Mouse (Mus musculus): ENCODE data around the gene Tmem245. TPM values are rescaled to one million over a fixed set of nuclear protein-coding genes. Genes with fewer than 3 reads are reported as not detected.
A peak's percentile ranks its signal among the peaks of the same experiment; 100 is the strongest.

The Tmem245 gene
- polyA plus RNA-seq (2016; fragmentation: Nextera tagmentation; extraction: Ambion mirVana), result 11.1 and 11.2 TPM in 2 replicates

DNA sequence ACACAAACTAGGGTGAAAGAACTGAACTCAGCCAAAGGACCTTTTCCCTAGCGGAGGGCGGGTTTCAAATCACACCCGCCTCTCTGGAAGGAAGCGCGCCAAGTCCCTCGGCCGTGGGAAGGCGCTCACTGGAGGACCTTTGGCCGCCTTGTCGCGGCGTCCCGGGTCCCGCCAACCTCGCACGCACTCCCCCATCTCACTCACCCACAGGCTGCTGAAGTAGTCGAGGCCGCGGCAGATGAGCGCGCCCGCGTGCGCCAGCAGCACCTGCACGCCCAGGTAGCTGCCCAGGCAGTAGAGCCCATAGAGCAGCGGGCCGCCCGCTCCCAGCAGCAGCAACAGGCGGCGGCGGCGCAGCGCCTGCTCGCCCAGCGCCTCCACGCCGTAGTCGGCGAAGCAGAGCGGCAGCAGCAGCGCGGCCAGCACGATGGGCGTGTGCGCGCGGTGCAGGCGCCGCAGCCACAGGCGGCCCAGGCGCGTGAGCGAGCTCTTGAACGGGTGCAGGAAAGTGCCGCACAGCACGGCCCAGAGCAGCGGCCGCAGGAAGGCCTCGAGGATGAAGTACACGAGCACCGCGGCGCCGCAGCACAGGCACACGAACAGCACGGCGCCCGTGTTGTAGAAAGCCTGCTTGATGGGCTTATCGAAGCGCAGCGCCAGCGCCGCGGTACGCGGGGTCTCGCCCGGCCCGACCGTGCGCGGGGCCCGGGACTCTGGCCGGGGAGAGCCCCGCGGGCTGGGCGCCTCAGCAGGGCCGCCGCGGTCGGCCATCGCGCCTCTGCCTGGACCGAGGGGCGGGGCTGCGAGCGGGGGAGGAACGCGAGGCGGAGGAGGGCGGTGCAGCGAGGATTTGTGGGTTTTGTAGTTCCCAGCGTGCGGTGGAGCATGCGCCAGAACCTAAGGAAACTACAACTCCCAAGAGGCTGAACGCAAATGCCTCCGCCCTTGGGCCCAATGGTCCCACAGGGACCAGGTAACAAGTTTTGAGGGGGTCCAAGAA lies at the start of gene Tmem245:
Tmem245 (minus strand) TSS at position 797 of the 1,000 bp plus-strand sequence.
- H3K9me3 ChIP-seq, result no peaks in the 10 kb centered on the region
- no peaks in the 10 kb centered on the region for H3K27me3 ChIP-seq (replicated peaks)
- peak within 1 kb of the TSS; percentile 77 for H3K27ac ChIP-seq
- H3K4me3 ChIP-seq, result peak within 1 kb of the TSS; percentile 86
- ATAC-seq (ENCODE audit: low FRiP score, low read depth), result peak; percentile 98
- WGBS, result under 1% methylated on average over 107 of the region's 107 CpGs
- peaks cover 25% of the 10 kb centered on the region for H3K4me1 ChIP-seq
- H3K9ac ChIP-seq, result peak within 1 kb of the TSS; percentile 83
- no peaks in the 10 kb centered on the region for H3K36me3 ChIP-seq
- H3K4me2 ChIP-seq (replicated peaks), result peak within 1 kb of the TSS; percentile 96

DNA sequence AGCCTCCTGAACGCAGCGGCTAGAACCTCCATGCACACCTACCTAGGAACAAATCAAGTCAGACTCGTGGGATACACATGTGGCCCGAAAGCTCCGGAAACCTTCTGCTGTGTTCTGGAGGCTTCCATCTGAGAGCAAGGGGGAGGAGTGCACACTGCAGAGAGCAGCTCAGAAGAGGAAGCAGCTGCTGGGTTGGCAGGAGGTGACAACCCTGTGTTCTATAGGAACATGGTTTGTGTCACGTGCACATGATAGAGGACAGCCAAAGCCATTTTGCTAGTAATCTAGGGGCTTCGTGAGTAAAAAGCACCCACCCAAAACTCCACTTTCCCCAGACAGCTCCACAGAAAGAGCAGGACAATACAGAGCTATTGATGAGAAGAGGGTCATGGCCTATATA lies 46.1 kb upstream of the Tmem245 start:
- Histone ChIP-seq H3K27me3 (replicated peaks) (peaks cover 10% of the 10 kb centered on the region), H3K9me3 (no peaks in the 10 kb centered on the region), H3K4me2 (replicated peaks) (no peak overlapping the region), H3K36me3 (no peaks in the 10 kb centered on the region), H3K9ac (no peak overlapping the region), H3K27ac (no peak overlapping the region), H3K4me3 (no peak overlapping the region), H3K4me1 (no peaks in the 10 kb centered on the region; the same call in 1 of the 2 replicates)
- no peak for ATAC-seq (ENCODE audit: low FRiP score, low read depth)
- 86% methylated on average over 7 of the region's 7 CpGs for WGBS

GRCm38 (mm10) chr4:56991951-56992350 lies 44.7 kb upstream of the Tmem245 start:
- Histone ChIP-seq H3K27me3 (replicated peaks) (peaks cover 10% of the 10 kb centered on the region), H3K4me3 (no peak overlapping the region), H3K4me2 (replicated peaks) (no peak overlapping the region), H3K9me3 (no peaks in the 10 kb centered on the region), H3K4me1 (no peaks in the 10 kb centered on the region; the same call in 1 of the 2 replicates), H3K9ac (no peak overlapping the region), H3K27ac (no peak overlapping the region), H3K36me3 (no peaks in the 10 kb centered on the region)
- ATAC-seq (ENCODE audit: low FRiP score, low read depth), result no peak
- 80% methylated on average over 2 of the region's 2 CpGs for WGBS

GRCm38 (mm10) chr4:56990215-56990584 lies 43.0 kb upstream of the Tmem245 start, which contains the start of gene Frrs1l:
Gene Frrs1l, minus strand, starts transcription at chr4:56990391.
- H3K4me2 ChIP-seq (replicated peaks), result peak within 1 kb of the TSS; percentile 92
- H3K27ac ChIP-seq, result no peak within 1 kb of the TSS
- H3K36me3 ChIP-seq, result no peaks in the 10 kb centered on the region
- H3K27me3 ChIP-seq (replicated peaks), result peaks cover 10% of the 10 kb centered on the region
- peak; percentile 93 for ATAC-seq (ENCODE audit: low FRiP score, low read depth)
- 0% methylated on average over 33 of the region's 44 CpGs for WGBS
- H3K4me3 ChIP-seq, result peak within 1 kb of the TSS; percentile 72
- H3K9me3 ChIP-seq, result no peaks in the 10 kb centered on the region
- peak within 1 kb of the TSS; percentile 75 for H3K9ac ChIP-seq
- no peaks in the 10 kb centered on the region; the same call in 1 of the 2 replicates for H3K4me1 ChIP-seq

DNA sequence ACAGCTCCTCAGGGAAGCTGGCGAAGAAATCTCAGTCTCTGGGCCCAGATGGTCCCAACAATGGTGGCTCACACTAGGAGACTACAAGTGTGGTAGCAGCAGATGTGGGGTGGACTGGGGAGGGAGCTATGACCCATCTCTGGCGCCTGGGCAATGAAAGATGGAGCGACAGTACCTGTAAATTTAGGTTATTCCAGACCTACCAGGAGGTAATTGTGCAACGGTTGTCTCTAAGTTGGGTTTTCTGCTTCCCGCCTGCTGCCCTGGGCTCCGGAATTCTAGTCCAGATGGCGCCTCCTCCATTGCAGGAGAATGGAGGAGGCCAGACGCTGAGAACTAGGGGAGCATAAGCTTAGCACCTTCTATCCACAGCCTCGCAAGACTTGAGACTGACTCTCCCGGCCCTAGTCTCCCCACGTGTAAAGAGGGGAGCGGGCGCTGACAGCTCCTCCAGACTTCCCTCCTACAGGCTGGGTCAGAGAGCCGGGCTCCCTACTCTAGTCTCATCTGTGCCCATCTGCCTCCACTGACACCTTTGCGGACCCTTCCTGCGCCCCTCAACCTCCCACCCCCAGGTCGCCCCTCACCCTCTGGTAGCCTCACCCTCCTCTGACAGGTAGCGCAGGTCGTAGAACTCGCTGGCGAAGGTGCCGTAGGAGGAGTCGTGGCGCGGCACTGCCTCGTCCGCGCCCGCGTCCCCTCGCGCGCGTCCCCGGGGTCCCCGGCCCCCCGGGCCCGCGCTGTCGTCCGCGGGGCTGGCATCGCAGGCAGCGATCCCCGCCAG lies 42.4 kb upstream of the Tmem245 start:
- Histone ChIP-seq H3K4me1 (no peaks in the 10 kb centered on the region; the same call in 1 of the 2 replicates), H3K36me3 (no peaks in the 10 kb centered on the region), H3K27ac (no peak overlapping the region), H3K4me3 (peak overlapping the region; percentile 72), H3K4me2 (replicated peaks) (peak overlapping the region; percentile 92), H3K9ac (peak overlapping the region; percentile 75), H3K9me3 (no peaks in the 10 kb centered on the region), H3K27me3 (replicated peaks) (peaks cover 10% of the 10 kb centered on the region)
- WGBS, result under 1% methylated on average over 37 of the region's 45 CpGs
- ATAC-seq (ENCODE audit: low FRiP score, low read depth), result peak; percentile 80

- WGBS, result 76% methylated on average over 7 of the region's 7 CpGs
- no peak for ATAC-seq (ENCODE audit: low FRiP score, low read depth)
- Histone ChIP-seq H3K9me3 (no peaks in the 10 kb centered on the region), H3K9ac (no peak overlapping the region), H3K27me3 (replicated peaks) (no peaks in the 10 kb centered on the region), H3K4me1 (no peaks in the 10 kb centered on the region), H3K4me3 (no peak overlapping the region), H3K36me3 (0 out of 2 replicates have a peak, but pooled peaks cover 6% of the 10 kb centered on the region), H3K4me2 (replicated peaks) (no peak overlapping the region), H3K27ac (no peak overlapping the region)
These were observed 18.4 kb upstream of the Tmem245 start for GRCm38 (mm10) chr4:56965586-56966179.

GRCm38 (mm10) chr4:56963687-56964086 lies 16.4 kb upstream of the Tmem245 start:
- no peak for ATAC-seq (ENCODE audit: low FRiP score, low read depth)
- no peaks in the 10 kb centered on the region for H3K9me3 ChIP-seq
- H3K27ac ChIP-seq, result no peak overlapping the region
- no peak overlapping the region for H3K9ac ChIP-seq
- H3K4me3 ChIP-seq, result no peak overlapping the region
- H3K27me3 ChIP-seq (replicated peaks), result no peaks in the 10 kb centered on the region
- WGBS, result 91% methylated on average over 6 of the region's 6 CpGs
- H3K4me1 ChIP-seq, result no peaks in the 10 kb centered on the region
- 0 out of 2 replicates have a peak, but pooled peaks cover 6% of the 10 kb centered on the region for H3K36me3 ChIP-seq
- no peak overlapping the region for H3K4me2 ChIP-seq (replicated peaks)

- Histone ChIP-seq H3K27ac (no peak overlapping the region), H3K27me3 (replicated peaks) (no peaks in the 10 kb centered on the region), H3K4me1 (no peaks in the 10 kb centered on the region), H3K9me3 (no peaks in the 10 kb centered on the region), H3K4me2 (replicated peaks) (no peak overlapping the region), H3K9ac (no peak overlapping the region), H3K4me3 (no peak overlapping the region), H3K36me3 (no peaks in the 10 kb centered on the region)
- WGBS, result 90% methylated on average over 12 of the region's 12 CpGs
- ATAC-seq (ENCODE audit: low FRiP score, low read depth), result no peak
These were observed 14.2 kb upstream of the Tmem245 start for GRCm38 (mm10) chr4:56961320-56961925.

GRCm38 (mm10) chr4:56957518-56957917 lies 10.3 kb upstream of the Tmem245 start:
- Histone ChIP-seq H3K4me2 (replicated peaks) (no peak overlapping the region), H3K9me3 (no peaks in the 10 kb centered on the region), H3K36me3 (no peaks in the 10 kb centered on the region), H3K9ac (no peak overlapping the region), H3K27me3 (replicated peaks) (no peaks in the 10 kb centered on the region), H3K4me1 (no peaks in the 10 kb centered on the region), H3K27ac (no peak overlapping the region), H3K4me3 (no peak overlapping the region)
- ATAC-seq (ENCODE audit: low FRiP score, low read depth), result no peak
- WGBS, result 62% methylated on average over 9 of the region's 9 CpGs

DNA sequence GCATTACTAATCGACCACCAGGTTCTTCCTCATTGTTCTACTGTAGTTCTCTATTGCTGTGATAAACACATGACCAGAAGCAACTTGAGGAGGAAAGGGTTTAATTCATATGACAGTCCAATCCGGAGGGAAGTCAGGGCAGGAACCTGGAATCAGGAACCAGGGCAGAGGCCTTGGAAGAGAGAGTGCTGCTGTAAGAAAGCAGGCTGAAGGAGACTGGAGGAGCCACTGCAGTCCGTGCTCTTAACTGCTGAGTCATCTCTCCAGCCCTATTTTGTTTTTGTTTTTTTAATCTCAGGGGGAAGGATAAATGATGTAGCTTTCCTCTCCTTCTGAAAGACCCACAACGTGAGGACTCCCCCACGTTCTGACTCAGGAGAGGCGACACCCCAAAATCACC lies 6.0 kb upstream of the Tmem245 start:
- ATAC-seq (ENCODE audit: low FRiP score, low read depth), result no peak
- H3K9me3 ChIP-seq, result no peaks in the 10 kb centered on the region

DNA sequence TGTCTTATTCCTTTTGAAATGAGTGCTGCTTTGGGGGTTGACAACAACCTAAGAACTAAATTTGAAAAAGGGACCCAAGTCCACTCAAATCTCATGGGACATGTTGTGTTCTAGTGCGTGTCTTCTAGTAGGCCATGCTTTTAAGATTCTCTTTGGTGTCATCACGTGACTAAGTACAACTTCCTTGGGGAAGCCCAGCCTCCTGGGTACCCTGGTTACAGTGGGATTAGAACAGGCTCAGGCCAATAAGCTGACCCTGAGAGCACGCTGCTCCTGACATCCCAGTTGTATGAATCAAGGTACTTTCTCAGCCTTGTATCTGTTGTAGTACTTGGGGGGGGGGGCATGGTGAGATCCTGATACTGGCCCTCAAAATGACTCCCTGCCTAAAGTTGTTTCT lies 4.5 kb upstream of the Tmem245 start:
- WGBS, result 84% methylated on average over 3 of the region's 3 CpGs
- no peak overlapping the region for H3K9ac ChIP-seq
- no peaks in the 10 kb centered on the region for H3K36me3 ChIP-seq
- no peak overlapping the region for H3K4me2 ChIP-seq (replicated peaks)
- H3K9me3 ChIP-seq, result no peaks in the 10 kb centered on the region
- no peak overlapping the region for H3K27ac ChIP-seq
- H3K27me3 ChIP-seq (replicated peaks), result no peaks in the 10 kb centered on the region
- H3K4me1 ChIP-seq, result 0 out of 2 replicates have a peak, but pooled peaks cover 1% of the 10 kb centered on the region
- ATAC-seq (ENCODE audit: low FRiP score, low read depth), result no peak
- H3K4me3 ChIP-seq, result no peak overlapping the region

More for the DNA sequence above, 6.0 kb upstream of the Tmem245 start:
- Histone ChIP-seq H3K4me3 (no peak overlapping the region), H3K27me3 (replicated peaks) (no peaks in the 10 kb centered on the region), H3K4me1 (no peaks in the 10 kb centered on the region), H3K36me3 (no peaks in the 10 kb centered on the region), H3K4me2 (replicated peaks) (no peak overlapping the region), H3K9ac (no peak overlapping the region), H3K27ac (no peak overlapping the region)
- 60% methylated on average over 6 of the region's 6 CpGs for WGBS

Measured in neural tube, embryonic 12.5 days (tissue).